Mouse (Mus musculus) liver, adult 2 months (tissue): Measurements from ENCODE around the gene Ccdc144b. TPM values are rescaled to one million over a fixed set of nuclear protein-coding genes. Genes with fewer than 3 reads are reported as not detected.

Experiments
- DNase-seq: peaks from one replicate; pipeline ENCODE4 v3.0.0-alpha.2; 2011; ENCODE audit warnings: low read depth, low spot score; ENCODE audit errors: extremely low read depth
- H3K27ac ChIP-seq: fragments of 200-500 bp; replicated peaks from 2 replicates; pipeline ENCODE4 v1.5.1; 2012; ENCODE audit warnings: low read depth, mild to moderate bottlenecking, control low read depth, inconsistent platforms, low read length; ENCODE audit not compliant: insufficient read depth
- H3K27me3 ChIP-seq: fragments of 200-500 bp; 2 replicates; pipeline ENCODE4 v1.6.1; 2012; ENCODE audit warnings: mild to moderate bottlenecking, moderate library complexity, low read length, inconsistent platforms; ENCODE audit not compliant: control insufficient read depth, insufficient read depth
- H3K36me3 ChIP-seq: fragments of 200-500 bp; 2 replicates; pipeline ENCODE4 v1.6.1; 2012; ENCODE audit warnings: low read length, inconsistent platforms; ENCODE audit not compliant: control insufficient read depth, insufficient read depth
- H3K4me1 ChIP-seq: fragments of 200-500 bp; 2 replicates; pipeline ENCODE4 v1.6.1; 2011; ENCODE audit warnings: low read length; ENCODE audit not compliant: control insufficient read depth, insufficient read depth
- H3K4me3 ChIP-seq: fragments of 200-500 bp; 2 replicates; pipeline ENCODE4 v1.5.1; 2011; ENCODE audit warnings: low read depth, mild to moderate bottlenecking, control low read depth, low read length, moderate library complexity; ENCODE audit not compliant: insufficient read depth
- H3K79me2 ChIP-seq: fragments of 200-500 bp; 2 replicates; pipeline ENCODE4 v1.6.1; 2012; ENCODE audit warnings: inconsistent platforms, mild to moderate bottlenecking, low read length, moderate library complexity; ENCODE audit not compliant: control insufficient read depth, insufficient read depth
- H3K9ac ChIP-seq: fragments of 200-500 bp; 2 replicates; pipeline ENCODE4 v1.6.1; 2012; ENCODE audit warnings: low read depth, mild to moderate bottlenecking, control low read depth, inconsistent platforms, low read length
- CTCF ChIP-seq: fragments of 200-500 bp; IDR thresholded peaks from 2 replicates; pipeline ENCODE4 v1.5.1; 2011; ENCODE audit warnings: low read depth, low read length, control low read depth
- POLR2A ChIP-seq: fragments of 200-500 bp; IDR thresholded peaks from 2 replicates; pipeline ENCODE4 v1.6.1; 2011; ENCODE audit warnings: low read length, control low read depth; ENCODE audit not compliant: insufficient read depth; ENCODE audit errors: extremely low read depth
- WGBS: fragments of 180-500 bp; shearing (Covaris S2); methylation state at CpG from one replicate; pipeline ENCODE4 v1.1.7; 2018; 5-methylcytosine and 5-hydroxymethylcytosine counted together
- polyA plus RNA-seq: library from polyadenylated mRNA; depleted of rRNA; stranded (reverse); fragments of >200 nt; gene quantifications from 2 replicates; pipeline ENCODE4 v1.2.3, GENCODE M21; 2012
- total RNA-seq: library from RNA; depleted of rRNA; stranded (reverse); fragments of >200 nt; gene quantifications from 2 replicates; pipeline ENCODE4 v1.2.3, GENCODE M21; 2014

Ccdc144b gene
- total and polyA plus RNA-seq, 2 experiments: not detected

DNA sequence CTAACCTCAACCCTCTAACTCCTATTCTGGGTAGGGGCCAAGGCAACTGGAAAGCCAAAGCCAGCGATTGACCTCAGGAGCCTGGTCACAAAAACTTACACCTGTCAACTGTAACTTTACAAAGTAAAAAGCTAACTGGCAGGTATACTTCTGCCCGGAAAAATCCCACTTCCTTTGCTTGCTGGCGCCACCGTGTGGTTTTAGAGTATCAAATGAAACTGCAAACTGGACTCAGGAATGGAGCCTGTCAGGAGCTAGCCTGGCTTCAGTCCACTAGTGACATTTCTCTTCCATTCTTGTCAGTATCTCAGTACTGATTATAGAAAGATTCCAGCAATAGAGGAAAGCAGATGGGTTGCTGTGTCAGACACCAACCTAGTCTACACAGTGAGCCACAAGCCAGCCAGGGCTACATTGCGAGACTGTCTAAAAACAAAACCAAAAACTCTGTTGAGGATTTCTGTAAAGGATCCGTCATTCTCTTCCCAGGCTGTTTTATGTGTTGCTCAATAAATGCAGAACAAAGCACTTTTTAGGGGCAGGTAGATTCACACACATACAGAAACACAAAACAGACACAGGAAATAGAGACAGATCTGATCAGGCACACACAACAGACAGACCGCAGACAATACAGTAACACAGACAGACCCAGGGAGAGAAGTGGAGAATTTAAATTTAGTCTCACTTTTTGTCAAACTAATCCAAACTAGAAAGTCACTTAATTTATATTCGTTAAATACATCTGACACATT lies 6.9 kb upstream of the Ccdc144b start:
- no peaks in the 10 kb centered on the region for H3K79me2 ChIP-seq
- H3K36me3 ChIP-seq: no peaks in the 10 kb centered on the region
- no peaks in the 10 kb centered on the region for H3K27me3 ChIP-seq
- H3K9ac ChIP-seq: no peak overlapping the region
- no peak overlapping the region for H3K27ac ChIP-seq
- H3K4me1 ChIP-seq: no peaks in the 10 kb centered on the region; the same call in 1 of the 2 replicates
- DNase-seq: peak; percentile 78
- no peak for TF ChIP-seq POLR2A
- peak; percentile 55 for TF ChIP-seq CTCF
- no peak overlapping the region for H3K4me3 ChIP-seq
- 32% methylated on average over 8 of the region's 8 CpGs for WGBS

DNA sequence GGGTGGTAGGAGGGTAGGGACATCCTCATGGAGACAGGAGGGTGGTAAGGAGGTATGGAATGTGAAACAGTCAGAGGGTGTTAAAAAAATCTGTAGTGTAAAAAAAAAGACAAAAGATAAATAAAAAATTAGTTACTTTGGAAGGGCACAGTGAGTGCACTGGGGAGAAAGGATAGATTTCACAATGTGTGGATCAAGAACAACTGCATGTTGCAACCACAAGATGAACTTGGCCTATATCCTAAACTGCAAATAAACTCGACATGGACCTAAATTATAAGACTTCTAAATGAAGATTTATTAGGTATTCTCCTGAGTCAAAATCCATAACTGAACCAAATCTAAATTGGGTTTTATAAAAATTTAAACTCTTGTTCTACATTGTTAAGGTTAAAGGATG lies 4.2 kb downstream of the Ccdc144b start:
- Histone ChIP-seq H3K9ac (no peak overlapping the region), H3K79me2 (no peaks in the 10 kb centered on the region), H3K36me3 (no peaks in the 10 kb centered on the region), H3K27me3 (no peaks in the 10 kb centered on the region), H3K27ac (peak overlapping the region; percentile 61), H3K4me3 (no peak overlapping the region), H3K4me1 (peaks cover 3% of the 10 kb centered on the region; the same call in 1 of the 2 replicates)
- peak; percentile 95 for DNase-seq
- WGBS: 13% methylated on average over 1 of the region's 1 CpGs
- no peak for TF ChIP-seq POLR2A
- no peak for TF ChIP-seq CTCF

DNA sequence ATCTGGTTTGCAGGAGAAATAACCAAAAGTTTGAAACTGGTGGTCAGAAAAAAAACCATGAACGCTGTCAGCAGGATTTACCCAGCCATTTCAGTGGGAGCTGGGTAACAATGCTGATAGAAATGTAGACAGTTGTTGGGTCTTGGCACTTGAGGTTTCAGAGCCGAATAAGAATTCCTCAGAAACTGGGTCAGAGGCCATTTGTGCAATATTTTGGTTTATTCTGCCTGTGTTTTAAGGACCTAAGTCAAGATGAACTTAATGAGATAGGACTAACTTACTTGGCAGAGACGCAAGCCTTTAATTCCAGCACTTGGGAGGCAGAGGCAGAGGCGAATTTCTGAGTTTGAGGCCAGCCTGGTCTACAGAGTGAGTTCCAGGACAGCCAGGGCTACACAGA lies 8.3 kb downstream of the Ccdc144b start:
- WGBS: 45% methylated on average over 4 of the region's 4 CpGs
- DNase-seq: peak; percentile 55

DNA sequence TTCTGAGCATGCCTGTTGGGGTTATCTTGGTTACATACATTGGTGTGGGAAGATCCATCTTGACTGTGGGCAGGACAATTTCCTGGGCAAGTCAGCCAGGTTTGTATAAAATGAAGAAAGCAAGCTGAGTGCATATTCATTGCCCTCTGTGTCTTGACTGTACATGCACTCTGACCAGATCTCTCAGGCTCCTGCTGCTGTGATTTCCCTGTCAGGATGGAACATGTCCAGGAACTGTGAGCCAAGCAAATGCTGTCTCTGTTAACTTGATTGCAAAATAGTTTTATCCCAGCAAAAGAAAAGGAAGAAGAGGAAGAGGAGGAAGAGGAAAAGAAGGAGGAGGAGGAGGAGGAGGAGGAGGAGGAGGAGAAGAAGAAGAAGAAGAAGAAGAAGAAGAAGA lies 8.8 kb downstream of the Ccdc144b start:
- TF ChIP-seq POLR2A: no peak
- no peak for TF ChIP-seq CTCF
- peak; percentile 91 for DNase-seq
- Histone ChIP-seq H3K27ac (no peak overlapping the region), H3K79me2 (no peaks in the 10 kb centered on the region), H3K27me3 (no peaks in the 10 kb centered on the region), H3K36me3 (no peaks in the 10 kb centered on the region), H3K4me1 (peaks cover 3% of the 10 kb centered on the region; the same call in 1 of the 2 replicates), H3K4me3 (no peak overlapping the region), H3K9ac (no peak overlapping the region)

More for the DNA sequence above, 8.3 kb downstream of the Ccdc144b start:
- H3K4me1 ChIP-seq: peaks cover 3% of the 10 kb centered on the region; the same call in 1 of the 2 replicates
- no peaks in the 10 kb centered on the region for H3K79me2 ChIP-seq
- no peaks in the 10 kb centered on the region for H3K36me3 ChIP-seq
- H3K27ac ChIP-seq: no peak overlapping the region
- no peak for TF ChIP-seq POLR2A
- no peak for TF ChIP-seq CTCF
- no peak overlapping the region for H3K4me3 ChIP-seq
- no peak overlapping the region for H3K9ac ChIP-seq
- H3K27me3 ChIP-seq: no peaks in the 10 kb centered on the region

- 73% methylated on average over 6 of the region's 6 CpGs for WGBS
- no peak for DNase-seq
- H3K4me1 ChIP-seq: no peaks in the 10 kb centered on the region
- H3K9ac ChIP-seq: no peak overlapping the region
- no peak overlapping the region for H3K27ac ChIP-seq
- H3K79me2 ChIP-seq: no peaks in the 10 kb centered on the region
- TF ChIP-seq CTCF (no peak), POLR2A (no peak)
- no peaks in the 10 kb centered on the region for H3K27me3 ChIP-seq
- no peak overlapping the region for H3K4me3 ChIP-seq
- H3K36me3 ChIP-seq: no peaks in the 10 kb centered on the region
Measured at GRCm38 (mm10) chr3:36031740-36032510, 21.4 kb downstream of the Ccdc144b start.

DNA sequence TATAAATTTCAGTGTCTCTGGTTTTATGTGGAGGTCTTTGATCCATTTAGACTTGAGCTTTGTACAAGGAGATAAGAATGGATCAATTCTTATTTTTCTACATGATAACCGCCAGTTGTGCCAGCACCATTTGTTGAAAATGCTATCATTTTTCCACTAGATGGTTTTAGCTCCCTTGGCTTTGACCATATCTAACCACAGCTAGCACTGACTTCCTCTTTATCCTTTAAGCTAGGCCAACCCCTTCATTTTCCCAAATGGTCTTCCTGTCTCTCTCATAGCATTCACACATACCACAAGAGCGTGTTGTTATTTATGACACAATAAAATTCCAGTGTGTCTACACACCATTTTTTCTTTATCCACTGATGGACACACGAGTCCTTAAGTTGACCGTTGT lies 23.4 kb downstream of the Ccdc144b start:
- no peaks in the 10 kb centered on the region for H3K36me3 ChIP-seq
- no peak overlapping the region for H3K4me3 ChIP-seq
- no peak overlapping the region for H3K9ac ChIP-seq
- H3K27ac ChIP-seq: no peak overlapping the region
- no peaks in the 10 kb centered on the region for H3K27me3 ChIP-seq
- no peaks in the 10 kb centered on the region for H3K4me1 ChIP-seq
- TF ChIP-seq CTCF (no peak), POLR2A (no peak)
- WGBS: 85% methylated on average over 4 of the region's 4 CpGs
- DNase-seq: no peak
- H3K79me2 ChIP-seq: no peaks in the 10 kb centered on the region
